10 mouse cellular contexts compared by ENCODE assay signal in the genomic region with DNA sequence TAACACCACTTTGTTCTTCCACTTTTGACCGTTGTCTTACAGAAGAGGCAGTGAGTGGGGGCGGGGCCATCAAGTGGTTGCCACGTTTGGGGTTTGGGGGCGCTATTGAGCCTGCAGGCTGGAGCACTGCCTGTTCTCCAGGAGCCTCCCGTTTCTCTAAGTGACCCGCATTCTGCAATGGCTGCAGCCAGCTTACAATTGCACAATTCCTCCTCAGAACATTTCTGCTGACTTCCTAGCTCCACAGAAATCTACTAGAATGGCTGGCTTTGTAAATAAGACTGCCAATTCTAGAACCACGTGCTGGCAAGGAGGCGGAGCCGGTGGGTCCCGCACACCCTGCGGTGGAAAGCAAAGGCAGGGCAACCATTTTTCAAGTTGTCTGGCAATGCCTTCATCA. TPM values are rescaled to one million over a fixed set of nuclear protein-coding genes. Genes with fewer than 3 reads are reported as not detected.
DNase-seq lines count a peak whose midpoint lies in the region; ATAC-seq and TF ChIP-seq lines count a peak whose summit lies in the region.
"Had no signal": no experiment of that assay in that cellular context is flagged by ENCODE, and none has a peak within 500 bp of the region (broad histone marks: within the 10 kb centered on the region; RNA-seq: fewer than 3 reads in every experiment).

No protein-coding gene starts in this region.

- no peaks in the 10 kb centered on the region for H3K36me3 ChIP-seq in hindbrain, embryonic 15.5 days
- H3K36me3 ChIP-seq in hindbrain, embryonic 14.5 days (replicated peaks; ENCODE audit: control insufficient read depth, insufficient read depth) = no peaks in the 10 kb centered on the region
- no peaks in the 10 kb centered on the region for H3K36me3 ChIP-seq in kidney, embryonic 14.5 days (ENCODE audit: control insufficient read depth, insufficient read depth, low read length)
- no peaks in the 10 kb centered on the region for H3K36me3 ChIP-seq in lung, embryonic 14.5 days (ENCODE audit: insufficient read depth)
- H3K36me3 ChIP-seq in small intestine, adult 2 months (ENCODE audit: control insufficient read depth, insufficient read depth, low read length) = no peaks in the 10 kb centered on the region

- H3K27ac ChIP-seq in hindbrain, embryonic 15.5 days (replicated peaks) = peak overlapping the region; percentile 51; the same call in 1 of the 2 replicates
- H3K27ac ChIP-seq in hindbrain, embryonic 14.5 days = no peak overlapping the region
- H3K27ac ChIP-seq in kidney, embryonic 14.5 days (ENCODE audit: low read depth, low read length) = no peak overlapping the region; the same call in 1 of the 2 replicates
- H3K27ac ChIP-seq in lung, embryonic 14.5 days (ENCODE audit: low read depth) = no peak overlapping the region
- H3K27ac ChIP-seq in small intestine, adult 2 months (ENCODE audit: insufficient read depth, low read depth, low read length) = no peak overlapping the region

- no peak for DNase-seq in hindbrain, embryonic 14.5 days (ENCODE audit: low spot score)
- peak; percentile 51 to 77 for DNase-seq in adrenal gland, adult (ENCODE audit: inconsistent age in 2 of 2, low spot score in 1 of 2)
- peak; percentile 59 for DNase-seq in gastrocnemius, postnatal 10 days
- DNase-seq in lung, embryonic 14.5 days = peak; percentile 76
- DNase-seq in retina, embryonic 14.5 days (ENCODE audit: low spot score) = no peak

- H3K4me1 ChIP-seq in hindbrain, embryonic 15.5 days (replicated peaks) = no peaks in the 10 kb centered on the region; the same call in 1 of the 2 replicates
- no peaks in the 10 kb centered on the region for H3K4me1 ChIP-seq in hindbrain, embryonic 14.5 days (replicated peaks; ENCODE audit: control insufficient read depth, insufficient read depth, low read length)
- peaks cover 9% of the 10 kb centered on the region; the same call in 1 of the 2 replicates for H3K4me1 ChIP-seq in kidney, embryonic 14.5 days (ENCODE audit: control insufficient read depth, insufficient read depth, low read length)
- no peaks in the 10 kb centered on the region for H3K4me1 ChIP-seq in lung, embryonic 14.5 days (ENCODE audit: insufficient read depth)
- no peaks in the 10 kb centered on the region for H3K4me1 ChIP-seq in small intestine, adult 2 months (ENCODE audit: control insufficient read depth, insufficient read depth, insufficient read length, low read length)

- 37% methylated on average over 11 of the region's 11 CpGs for WGBS in hindbrain, embryonic 15.5 days
- 39% methylated on average over 11 of the region's 11 CpGs for WGBS in hindbrain, embryonic 14.5 days
- 36% methylated on average over 11 of the region's 11 CpGs for WGBS in kidney, embryonic 14.5 days
- WGBS in lung, embryonic 14.5 days = 25% methylated on average over 11 of the region's 11 CpGs
- 16% methylated on average over 11 of the region's 11 CpGs for WGBS in small intestine, adult 2 months

- no peak overlapping the region for H3K9ac ChIP-seq in hindbrain, embryonic 15.5 days
- H3K9ac ChIP-seq in hindbrain, embryonic 14.5 days = no peak overlapping the region
- no peak overlapping the region for H3K9ac ChIP-seq in kidney, embryonic 14.5 days (ENCODE audit: low read depth, low read length)
- H3K9ac ChIP-seq in lung, embryonic 14.5 days = no peak overlapping the region

- H3K4me3 ChIP-seq in hindbrain, embryonic 15.5 days = 0 out of 2 replicates have a peak overlapping the region, but pooled peaks have one; percentile 10
- no peak overlapping the region for H3K4me3 ChIP-seq in hindbrain, embryonic 14.5 days (replicated peaks; ENCODE audit: low read length)
- H3K4me3 ChIP-seq in kidney, embryonic 14.5 days (ENCODE audit: low read length) = peak overlapping the region; percentile 6; the same call in 1 of the 2 replicates
- no peak overlapping the region for H3K4me3 ChIP-seq in lung, embryonic 14.5 days (ENCODE audit: low read depth, low read length)
- H3K4me3 ChIP-seq in small intestine, adult 2 months (ENCODE audit: low read depth, low read length) = no peak overlapping the region

- no peaks in the 10 kb centered on the region for H3K9me3 ChIP-seq in hindbrain, embryonic 15.5 days
- H3K9me3 ChIP-seq in hindbrain, embryonic 14.5 days (ENCODE audit: control insufficient read depth, low read length) = no peaks in the 10 kb centered on the region
- H3K9me3 ChIP-seq in kidney, embryonic 14.5 days (ENCODE audit: control insufficient read depth, low read length) = no peaks in the 10 kb centered on the region
- no peaks in the 10 kb centered on the region for H3K9me3 ChIP-seq in lung, embryonic 14.5 days (ENCODE audit: low read depth, low read length)

- no peak for TF ChIP-seq POLR2A in small intestine, adult 2 months (IDR thresholded peaks at IDR 0.05; ENCODE audit: low read depth, low read length)

- no peaks in the 10 kb centered on the region for H3K27me3 ChIP-seq in hindbrain, embryonic 15.5 days
- no peaks in the 10 kb centered on the region for H3K27me3 ChIP-seq in hindbrain, embryonic 14.5 days (ENCODE audit: control insufficient read depth, insufficient read depth, low read length)
- no peaks in the 10 kb centered on the region for H3K27me3 ChIP-seq in kidney, embryonic 14.5 days (ENCODE audit: control insufficient read depth, insufficient read depth, low read length)
- H3K27me3 ChIP-seq in lung, embryonic 14.5 days (ENCODE audit: insufficient read depth, low read length) = no peaks in the 10 kb centered on the region
- no peaks in the 10 kb centered on the region for H3K27me3 ChIP-seq in small intestine, adult 2 months (ENCODE audit: control insufficient read depth, insufficient read depth, low read length)

- peak overlapping the region; percentile 28 for H3K4me2 ChIP-seq in hindbrain, embryonic 15.5 days
- no peak overlapping the region for H3K4me2 ChIP-seq in hindbrain, embryonic 14.5 days (replicated peaks)
- peak overlapping the region; percentile 30 for H3K4me2 ChIP-seq in kidney, embryonic 14.5 days (replicated peaks; ENCODE audit: low read depth, low read length)
- peak overlapping the region; percentile 10; the same call in 1 of the 2 replicates for H3K4me2 ChIP-seq in lung, embryonic 14.5 days

- TF ChIP-seq CTCF in lung, embryonic 14.5 days (IDR thresholded peaks at IDR 0.05; ENCODE audit: low read depth) = peak; percentile 43
- TF ChIP-seq CTCF in small intestine, adult 2 months (IDR thresholded peaks at IDR 0.05; ENCODE audit: extremely low read depth, insufficient read length, insufficient replicate concordance, low read depth, low read length) = peak; percentile 10; the same call in 1 of the 2 replicates

- no peak; the same call in 1 of the 2 replicates for ATAC-seq in hindbrain, embryonic 15.5 days (ENCODE audit: low FRiP score, low read depth)
- no peak for ATAC-seq in hindbrain, embryonic 14.5 days (ENCODE audit: low FRiP score)
- ATAC-seq in kidney, embryonic 14.5 days (ENCODE audit: low FRiP score, low TSS enrichment) = no peak
- ATAC-seq in lung, embryonic 14.5 days (ENCODE audit: insufficient read depth) = 0 out of 2 replicates have a peak, but pooled peaks have one; percentile 52

RNA-seq across cellular contexts. Expression of a gene that starts 3.0 kb away (rescaled TPM):
- 0.23 and 0.25 TPM in 2 replicates for polyA plus RNA-seq in hindbrain, embryonic 15.5 days (2015; fragmentation: Nextera tagmentation; extraction: Ambion mirVana)
- 0.10 and 0.11 TPM in 2 replicates for polyA plus RNA-seq in hindbrain, embryonic 14.5 days (2014; fragmentation: Nextera tagmentation; extraction: Ambion mirVana)
- total RNA-seq in gastrocnemius, postnatal 10 days (2021) = under 1 TPM; 0.28 to 0.45 TPM
- 0.10 and 0.22 TPM in 2 replicates for polyA plus RNA-seq in kidney, embryonic 14.5 days (2014; fragmentation: Nextera tagmentation; extraction: Ambion mirVana)
- 0.12 and 0.50 TPM in 2 replicates for polyA plus RNA-seq in lung, embryonic 14.5 days (2014; fragmentation: Nextera tagmentation; extraction: Ambion mirVana)
- 0.16 and 0.20 TPM in 2 replicates for polyA plus RNA-seq in small intestine, adult 2 months (2012; rRNA removed)

RNA-seq across cellular contexts. Expression of a gene that starts 11.8 kb away (rescaled TPM):
- 13.9 and 14.7 TPM in 2 replicates for polyA plus RNA-seq in hindbrain, embryonic 15.5 days (2015; fragmentation: Nextera tagmentation; extraction: Ambion mirVana)
- polyA plus RNA-seq in hindbrain, embryonic 14.5 days (2014; fragmentation: Nextera tagmentation; extraction: Ambion mirVana) = 12.3 and 13.7 TPM in 2 replicates
- 10 to 100 TPM; 14.5 to 14.9 TPM for total RNA-seq in gastrocnemius, postnatal 10 days (2021)
- polyA plus RNA-seq in kidney, embryonic 14.5 days (2014; fragmentation: Nextera tagmentation; extraction: Ambion mirVana) = 17.9 and 27.4 TPM in 2 replicates
- 27.6 and 30.9 TPM in 2 replicates for polyA plus RNA-seq in lung, embryonic 14.5 days (2014; fragmentation: Nextera tagmentation; extraction: Ambion mirVana)
- polyA plus RNA-seq in small intestine, adult 2 months (2012; rRNA removed) = 3.7 and 5.8 TPM in 2 replicates

RNA-seq across cellular contexts. Expression of a gene that starts 37.6 kb away (rescaled TPM):
- not detected in 2 replicates for polyA plus RNA-seq in hindbrain, embryonic 15.5 days (2015; fragmentation: Nextera tagmentation; extraction: Ambion mirVana)
- polyA plus RNA-seq in hindbrain, embryonic 14.5 days (2014; fragmentation: Nextera tagmentation; extraction: Ambion mirVana) = not detected in 2 replicates
- not detected for total RNA-seq in gastrocnemius, postnatal 10 days (2021)
- polyA plus RNA-seq in kidney, embryonic 14.5 days (2014; fragmentation: Nextera tagmentation; extraction: Ambion mirVana) = not detected in 2 replicates
- polyA plus RNA-seq in lung, embryonic 14.5 days (2014; fragmentation: Nextera tagmentation; extraction: Ambion mirVana) = not detected in 2 replicates
- not detected in 2 replicates for polyA plus RNA-seq in small intestine, adult 2 months (2012; rRNA removed)
- total RNA-seq: adrenal gland, postnatal 4 days; left cerebral cortex, postnatal 36 days had no signal

RNA-seq across cellular contexts. Expression of a gene that starts 54.7 kb away (rescaled TPM):
- not detected in 2 replicates for polyA plus RNA-seq in hindbrain, embryonic 15.5 days (2015; fragmentation: Nextera tagmentation; extraction: Ambion mirVana)
- not detected in 2 replicates for polyA plus RNA-seq in hindbrain, embryonic 14.5 days (2014; fragmentation: Nextera tagmentation; extraction: Ambion mirVana)
- total RNA-seq in gastrocnemius, postnatal 10 days (2021) = not detected
- not detected in 2 replicates for polyA plus RNA-seq in kidney, embryonic 14.5 days (2014; fragmentation: Nextera tagmentation; extraction: Ambion mirVana)
- polyA plus RNA-seq in lung, embryonic 14.5 days (2014; fragmentation: Nextera tagmentation; extraction: Ambion mirVana) = not detected in 2 replicates
- not detected in 2 replicates for polyA plus RNA-seq in small intestine, adult 2 months (2012; rRNA removed)
- total RNA-seq: adrenal gland, postnatal 4 days; left cerebral cortex, postnatal 36 days had no signal

Comparison
In these comparisons a context has a peak if more than half of its experiments do, and no peak if none do; other contexts are left out.
1. H3K4me3 ChIP-seq: peak in hindbrain, embryonic 15.5 days (single experiment) and kidney, embryonic 14.5 days (single experiment); none in hindbrain, embryonic 14.5 days (single experiment), lung, embryonic 14.5 days (single experiment) and small intestine, adult 2 months (single experiment).
2. DNase-seq: peak in adrenal gland, adult (2 of 2), gastrocnemius, postnatal 10 days (single experiment) and lung, embryonic 14.5 days (single experiment); none in hindbrain, embryonic 14.5 days (single experiment) and retina, embryonic 14.5 days (single experiment).